Mouse (Mus musculus): ENCODE measurements around the gene Fuk. TPM values are rescaled to one million over a fixed set of nuclear protein-coding genes. Genes with fewer than 3 reads are reported as not detected.

Gene Fuk
- total and polyA plus RNA-seq, 3 experiments, result 7.1 to 15.6 (median 8.9) TPM

DNA sequence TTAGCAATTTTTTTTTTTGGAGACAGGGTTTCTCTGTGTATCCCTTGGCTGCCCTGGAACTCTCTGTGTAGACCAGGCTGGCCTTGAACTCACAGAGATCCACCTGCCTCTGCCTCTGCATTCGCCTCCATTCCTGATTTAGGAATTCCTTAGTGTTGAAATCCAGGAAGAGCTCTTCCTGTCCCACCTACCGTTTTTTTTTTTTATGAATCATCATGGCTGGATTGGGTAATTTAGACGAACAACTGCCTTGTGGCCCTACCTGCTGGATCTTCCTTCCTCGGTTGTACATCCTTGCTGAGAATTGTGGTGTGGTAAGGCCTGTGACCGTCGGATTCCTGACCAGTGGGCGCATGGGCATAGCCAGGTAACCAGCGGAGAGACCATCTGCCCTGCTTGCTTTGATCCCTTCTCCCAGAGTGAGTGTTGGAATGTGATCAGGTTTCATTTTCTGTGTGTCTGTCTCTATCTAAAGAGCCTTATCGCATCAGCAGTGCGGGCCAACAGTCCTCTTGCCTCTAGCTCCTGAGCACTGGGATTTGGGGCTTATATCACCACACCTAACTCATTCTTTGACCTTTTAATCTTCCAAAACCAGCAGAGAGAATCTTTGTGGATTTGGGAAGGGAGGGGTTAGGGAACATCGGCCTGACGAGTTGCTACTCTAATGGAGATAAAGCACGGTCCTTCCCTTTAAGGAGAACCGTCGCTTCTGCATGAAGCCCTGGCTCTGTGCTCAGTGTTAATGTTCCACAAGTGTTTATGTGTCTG, 38.6 kb upstream of the Fuk start:
- ATAC-seq (ENCODE audit: extremely low read depth, insufficient number of reproducible peaks, low FRiP score, poor library complexity, severe bottlenecking) (no peak), DNase-seq (ENCODE audit: low spot score) (no peak)
- Histone ChIP-seq H3K4me1 (ENCODE audit: insufficient read depth, low read depth, low read length) (peaks cover 94% of the 10 kb centered on the region), H3K4me3 (ENCODE audit: low read depth, low read length) (peak overlapping the region; percentile 49; the same call in 1 of the 2 replicates), H3K27me3 (ENCODE audit: insufficient read depth, low read length) (no peaks in the 10 kb centered on the region), H3K9me3 (replicated peaks) (no peaks in the 10 kb centered on the region), H3K36me3 (replicated peaks) (peaks cover 85% of the 10 kb centered on the region)
- TF ChIP-seq POLR2AphosphoS5 (IDR thresholded peaks at IDR 0.05; ENCODE audit: insufficient replicate concordance, low read depth, low read length), result no peak
- TF ChIP-seq TAL1 (conservative IDR thresholded peaks at IDR 0.05; ENCODE audit: low read depth, low read length), result no peak
- no peak for TF ChIP-seq CTCF (IDR thresholded peaks at IDR 0.05; ENCODE audit: low read depth, low read length)
- TF ChIP-seq GATA1 (IDR thresholded peaks at IDR 0.05; ENCODE audit: borderline replicate concordance, low read length), result no peak
- no peak for TF ChIP-seq GATA2 (IDR thresholded peaks at IDR 0.05; ENCODE audit: borderline replicate concordance, low read depth, low read length)

DNA sequence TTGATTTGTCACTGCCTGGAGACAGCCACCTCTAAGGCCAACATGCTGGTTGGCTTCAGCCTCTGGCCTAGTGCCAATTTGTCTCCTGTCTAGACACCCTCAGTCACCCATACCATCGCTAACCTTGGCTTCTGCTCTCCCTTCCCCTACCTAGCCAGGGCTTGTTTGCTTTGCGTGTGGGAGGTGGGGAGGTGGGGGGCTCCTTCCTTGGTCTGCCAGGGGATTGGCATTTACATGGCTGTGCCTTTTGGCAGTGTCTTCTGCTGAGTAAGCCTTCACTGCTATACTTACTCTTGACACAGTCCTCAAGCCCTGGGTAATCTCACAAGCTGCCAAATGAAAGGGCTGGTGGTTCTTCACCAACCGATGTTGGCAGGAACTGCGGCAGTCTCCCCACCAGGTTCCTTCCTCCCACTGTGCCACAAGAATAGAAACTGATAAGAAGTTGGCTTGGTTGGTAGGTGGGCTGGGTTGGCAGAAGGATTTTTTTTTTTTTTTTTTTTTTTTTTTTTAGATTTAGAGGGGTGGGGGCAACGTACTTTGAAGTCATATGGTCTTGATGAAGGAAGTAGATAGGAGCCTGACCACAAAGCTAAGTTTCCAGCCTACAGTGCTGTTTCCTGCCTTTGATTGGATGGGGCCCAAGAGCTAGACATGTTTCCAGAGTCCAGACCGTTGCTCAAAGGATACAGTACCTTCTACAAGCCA, 36.7 kb upstream of the Fuk start:
- Histone ChIP-seq H3K9me3 (replicated peaks) (no peaks in the 10 kb centered on the region), H3K36me3 (replicated peaks) (peaks cover 87% of the 10 kb centered on the region), H3K27me3 (ENCODE audit: insufficient read depth, low read length) (no peaks in the 10 kb centered on the region), H3K4me3 (ENCODE audit: low read depth, low read length) (peak overlapping the region; percentile 55; the same call in 1 of the 2 replicates), H3K4me1 (ENCODE audit: insufficient read depth, low read depth, low read length) (peaks cover 94% of the 10 kb centered on the region)
- TF ChIP-seq POLR2AphosphoS5 (IDR thresholded peaks at IDR 0.05; ENCODE audit: insufficient replicate concordance, low read depth, low read length), result no peak
- TF ChIP-seq TAL1 (conservative IDR thresholded peaks at IDR 0.05; ENCODE audit: low read depth, low read length), result no peak
- no peak for TF ChIP-seq CTCF (IDR thresholded peaks at IDR 0.05; ENCODE audit: low read depth, low read length)
- TF ChIP-seq GATA2 (IDR thresholded peaks at IDR 0.05; ENCODE audit: borderline replicate concordance, low read depth, low read length), result no peak
- TF ChIP-seq GATA1 (IDR thresholded peaks at IDR 0.05; ENCODE audit: borderline replicate concordance, low read length), result no peak
- peak; percentile 74 for DNase-seq (ENCODE audit: low spot score)
- ATAC-seq (ENCODE audit: extremely low read depth, insufficient number of reproducible peaks, low FRiP score, poor library complexity, severe bottlenecking), result peak; percentile 88

DNA sequence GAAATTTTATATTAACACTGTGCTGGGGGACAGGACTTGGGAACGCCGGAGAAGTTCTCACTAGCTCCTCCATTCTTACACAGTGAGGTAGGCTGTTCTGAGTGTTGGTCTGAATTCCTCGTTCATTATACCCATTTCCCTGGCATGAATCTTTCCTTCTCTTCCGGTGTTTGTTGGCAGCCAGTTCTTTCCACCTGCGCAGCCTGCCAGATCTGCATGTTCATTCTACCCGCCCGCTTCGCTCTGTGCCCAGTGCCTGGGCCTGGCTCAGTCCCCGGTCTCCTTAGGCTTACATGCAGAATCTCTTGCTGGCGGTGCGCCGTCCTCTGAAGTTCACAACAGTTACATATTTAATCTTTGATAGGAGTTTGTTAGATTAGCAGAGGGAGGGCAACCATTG, 33.9 kb upstream of the Fuk start:
- DNase-seq (ENCODE audit: low spot score) (no peak), ATAC-seq (ENCODE audit: extremely low read depth, insufficient number of reproducible peaks, low FRiP score, poor library complexity, severe bottlenecking) (no peak)
- Histone ChIP-seq H3K9me3 (replicated peaks) (no peaks in the 10 kb centered on the region), H3K36me3 (replicated peaks) (peaks cover 79% of the 10 kb centered on the region), H3K4me1 (ENCODE audit: insufficient read depth, low read depth, low read length) (peaks cover 96% of the 10 kb centered on the region), H3K4me3 (ENCODE audit: low read depth, low read length) (no peak overlapping the region), H3K27me3 (ENCODE audit: insufficient read depth, low read length) (no peaks in the 10 kb centered on the region)
- TF ChIP-seq TAL1 (conservative IDR thresholded peaks at IDR 0.05; ENCODE audit: low read depth, low read length) (no peak), POLR2AphosphoS5 (IDR thresholded peaks at IDR 0.05; ENCODE audit: insufficient replicate concordance, low read depth, low read length) (no peak), GATA1 (IDR thresholded peaks at IDR 0.05; ENCODE audit: borderline replicate concordance, low read length) (no peak), GATA2 (IDR thresholded peaks at IDR 0.05; ENCODE audit: borderline replicate concordance, low read depth, low read length) (no peak), CTCF (IDR thresholded peaks at IDR 0.05; ENCODE audit: low read depth, low read length) (no peak)

- Histone ChIP-seq H3K4me3 (ENCODE audit: low read depth, low read length) (peak overlapping the region; percentile 40; the same call in 1 of the 2 replicates), H3K9me3 (replicated peaks) (no peaks in the 10 kb centered on the region), H3K36me3 (replicated peaks) (peaks cover 74% of the 10 kb centered on the region), H3K27me3 (ENCODE audit: insufficient read depth, low read length) (no peaks in the 10 kb centered on the region), H3K4me1 (ENCODE audit: insufficient read depth, low read depth, low read length) (peaks cover 96% of the 10 kb centered on the region)
- DNase-seq (ENCODE audit: low spot score) (peak; percentile 50), ATAC-seq (ENCODE audit: extremely low read depth, insufficient number of reproducible peaks, low FRiP score, poor library complexity, severe bottlenecking) (peak; percentile 42)
- no peak for TF ChIP-seq POLR2AphosphoS5 (IDR thresholded peaks at IDR 0.05; ENCODE audit: insufficient replicate concordance, low read depth, low read length)
- no peak for TF ChIP-seq GATA1 (IDR thresholded peaks at IDR 0.05; ENCODE audit: borderline replicate concordance, low read length)
- TF ChIP-seq TAL1 (conservative IDR thresholded peaks at IDR 0.05; ENCODE audit: low read depth, low read length), result peak; percentile 70
- no peak for TF ChIP-seq CTCF (IDR thresholded peaks at IDR 0.05; ENCODE audit: low read depth, low read length)
- no peak for TF ChIP-seq GATA2 (IDR thresholded peaks at IDR 0.05; ENCODE audit: borderline replicate concordance, low read depth, low read length)
Observed at GRCm38 (mm10) chr8:110933272-110933671, 31.0 kb upstream of the Fuk start.

DNA sequence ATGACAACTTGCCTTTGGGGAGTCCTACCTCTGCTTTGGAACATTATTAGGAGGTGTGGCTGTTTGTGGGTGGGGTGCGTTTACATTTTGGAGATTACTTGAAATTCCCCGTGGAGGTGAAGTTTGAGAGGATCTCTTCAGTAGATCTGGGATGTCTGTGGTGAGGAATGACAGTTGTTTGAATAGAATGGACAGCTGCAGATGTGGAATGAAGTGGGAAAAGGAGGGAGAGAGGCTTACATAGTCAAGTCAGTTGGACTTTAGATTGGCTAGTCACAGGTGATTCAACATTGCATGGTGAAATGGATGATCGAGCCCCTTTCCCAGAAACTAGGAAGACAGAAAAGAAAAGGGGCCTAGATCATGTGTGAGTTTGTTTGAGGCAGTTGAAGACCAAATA, 30.2 kb upstream of the Fuk start:
- no peak for ATAC-seq (ENCODE audit: extremely low read depth, insufficient number of reproducible peaks, low FRiP score, poor library complexity, severe bottlenecking)
- H3K4me1 ChIP-seq (ENCODE audit: insufficient read depth, low read depth, low read length), result peaks cover 96% of the 10 kb centered on the region
- no peaks in the 10 kb centered on the region for H3K9me3 ChIP-seq (replicated peaks)
- H3K4me3 ChIP-seq (ENCODE audit: low read depth, low read length), result peak overlapping the region; percentile 69; the same call in 1 of the 2 replicates
- H3K27me3 ChIP-seq (ENCODE audit: insufficient read depth, low read length), result no peaks in the 10 kb centered on the region
- peaks cover 75% of the 10 kb centered on the region for H3K36me3 ChIP-seq (replicated peaks)
- no peak for DNase-seq (ENCODE audit: low spot score)
- no peak for TF ChIP-seq CTCF (IDR thresholded peaks at IDR 0.05; ENCODE audit: low read depth, low read length)
- no peak for TF ChIP-seq GATA1 (IDR thresholded peaks at IDR 0.05; ENCODE audit: borderline replicate concordance, low read length)
- TF ChIP-seq GATA2 (IDR thresholded peaks at IDR 0.05; ENCODE audit: borderline replicate concordance, low read depth, low read length), result no peak
- TF ChIP-seq POLR2AphosphoS5 (IDR thresholded peaks at IDR 0.05; ENCODE audit: insufficient replicate concordance, low read depth, low read length), result no peak
- no peak for TF ChIP-seq TAL1 (conservative IDR thresholded peaks at IDR 0.05; ENCODE audit: low read depth, low read length)

Data from G1E (cell line).